Mouse (Mus musculus): Measurements from ENCODE around the gene Cd180. TPM values are rescaled to one million over a fixed set of nuclear protein-coding genes. Genes with fewer than 3 reads are reported as not detected.
"Not testable (repeated sequence)": the region's sequence is repeated elsewhere in the genome, so short reads cannot be mapped to it uniquely, and the experiment has no call there.

The Cd180 gene
- total RNA-seq, 2 experiments from 2014 or later = 0.13 to 0.40 TPM

DNA sequence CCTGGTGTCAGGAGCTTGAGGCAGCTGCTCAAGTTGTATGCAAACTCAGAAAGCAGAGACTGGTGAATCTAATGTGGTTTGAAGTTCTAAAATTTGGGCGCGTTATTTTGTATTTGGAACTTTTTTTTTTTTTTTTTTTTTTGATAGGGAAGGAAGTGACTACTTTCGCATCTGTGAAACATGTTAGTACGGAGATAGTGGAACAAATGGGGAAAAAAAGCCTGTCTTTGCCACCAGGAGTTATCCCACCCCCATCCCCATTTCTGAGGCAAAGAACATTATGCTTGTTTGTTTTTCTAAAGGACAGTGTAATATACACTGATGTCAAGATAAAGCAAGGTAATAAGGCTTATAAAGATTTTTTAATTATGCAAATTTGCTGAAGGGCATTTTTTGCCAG is 15.8 kb upstream of the Cd180 start:
- DNase-seq = not testable (repeated sequence)

DNA sequence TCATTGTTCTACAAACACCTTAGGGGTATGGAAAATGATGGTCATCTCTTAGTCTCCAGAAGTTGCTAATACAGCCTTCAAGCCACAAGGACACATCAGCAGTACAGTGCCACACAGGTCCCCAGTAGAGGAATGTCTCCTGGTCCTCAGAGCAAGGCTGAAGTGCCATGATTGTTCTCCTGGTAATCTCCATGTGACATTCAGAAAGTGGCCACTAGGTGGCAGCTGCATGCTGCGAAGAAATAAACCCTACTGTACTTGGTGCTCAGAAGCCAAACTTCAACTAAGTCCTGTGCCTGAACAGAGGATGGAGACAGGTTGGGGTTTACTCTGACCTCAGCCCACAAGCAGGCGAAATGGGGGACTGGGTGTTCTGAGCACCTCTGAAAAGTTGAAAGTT is 14.9 kb upstream of the Cd180 start:
- DNase-seq = peak; percentile 28

DNA sequence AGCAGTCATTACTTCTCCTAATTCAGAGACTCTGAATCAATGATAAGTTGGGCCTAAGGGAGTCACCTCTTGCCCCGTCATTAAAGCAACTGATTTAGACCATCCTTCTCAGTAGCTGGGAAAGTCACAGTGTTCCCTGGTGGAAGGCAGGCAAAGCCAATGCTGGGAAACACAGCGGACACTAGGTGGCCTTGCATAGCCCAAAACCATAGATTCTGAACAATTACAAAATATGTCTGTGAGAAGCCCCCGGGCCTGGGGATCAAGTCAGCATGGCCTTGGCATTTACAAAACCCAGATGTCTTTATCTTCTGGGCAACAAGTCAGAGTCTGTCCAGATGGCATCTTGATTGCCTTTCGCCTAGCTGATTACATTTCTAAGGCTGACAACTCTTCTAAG is 8.5 kb upstream of the Cd180 start:
- DNase-seq = no peak

DNA sequence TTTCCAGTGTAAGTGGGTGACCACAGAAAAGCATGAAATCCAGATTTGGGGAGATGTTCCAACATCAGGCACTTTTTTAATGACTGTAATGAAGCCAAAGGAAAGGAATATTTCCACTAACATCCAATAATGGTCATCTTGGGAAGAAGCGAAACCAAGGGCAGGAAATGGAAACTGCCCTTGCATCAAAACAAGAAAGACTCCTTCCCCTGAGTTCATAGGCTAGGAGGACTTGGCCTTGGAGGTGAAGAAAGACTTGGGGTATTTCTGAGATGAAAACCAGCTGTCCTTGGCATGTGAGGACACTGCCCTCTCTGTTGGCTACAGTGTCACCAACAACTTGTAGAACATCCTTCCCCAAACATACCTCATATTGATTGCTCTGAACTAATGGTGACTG is 5.2 kb upstream of the Cd180 start:
- no peak for DNase-seq

DNA sequence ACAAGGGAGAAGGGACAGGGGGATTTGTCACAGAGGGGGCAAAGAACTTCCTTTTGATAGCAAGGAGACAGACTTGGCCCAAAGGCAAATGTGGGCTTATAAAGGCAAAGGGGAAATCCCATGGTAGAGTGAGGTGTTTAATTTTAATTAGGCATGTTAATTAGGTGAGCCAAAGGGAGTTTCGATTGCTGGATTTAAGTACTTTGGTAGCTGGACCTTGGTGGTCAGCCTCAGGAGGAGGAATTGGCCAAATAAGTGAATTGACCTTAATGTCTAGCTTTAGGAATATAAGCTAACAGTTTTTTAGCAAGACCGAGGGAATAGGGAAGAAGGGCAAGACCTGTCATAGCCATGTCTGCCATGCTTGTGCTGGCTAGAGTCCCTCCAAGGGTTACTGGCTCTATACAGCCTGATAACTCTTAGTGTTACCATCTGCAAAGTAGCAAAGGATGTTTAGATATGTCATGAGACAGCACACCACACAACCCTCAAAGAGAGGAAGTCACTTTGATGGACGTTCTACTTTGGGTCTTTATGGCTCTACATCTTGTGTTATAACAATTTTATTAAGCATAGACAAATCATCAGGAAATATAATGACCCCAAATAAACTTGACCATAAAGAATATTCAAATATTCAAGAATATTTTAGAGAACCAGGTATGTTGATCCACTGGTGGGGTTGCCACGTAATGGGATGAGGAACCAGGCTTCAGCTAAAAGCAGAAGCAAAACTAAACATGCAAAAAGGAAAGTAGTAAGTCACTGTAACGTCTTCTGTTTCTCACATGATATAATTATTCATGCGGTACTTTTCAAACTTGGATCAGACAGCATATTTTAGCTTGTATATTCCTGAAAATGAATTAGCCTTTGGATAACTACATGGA is 3.9 kb upstream of the Cd180 start:
- no peak for DNase-seq

DNA sequence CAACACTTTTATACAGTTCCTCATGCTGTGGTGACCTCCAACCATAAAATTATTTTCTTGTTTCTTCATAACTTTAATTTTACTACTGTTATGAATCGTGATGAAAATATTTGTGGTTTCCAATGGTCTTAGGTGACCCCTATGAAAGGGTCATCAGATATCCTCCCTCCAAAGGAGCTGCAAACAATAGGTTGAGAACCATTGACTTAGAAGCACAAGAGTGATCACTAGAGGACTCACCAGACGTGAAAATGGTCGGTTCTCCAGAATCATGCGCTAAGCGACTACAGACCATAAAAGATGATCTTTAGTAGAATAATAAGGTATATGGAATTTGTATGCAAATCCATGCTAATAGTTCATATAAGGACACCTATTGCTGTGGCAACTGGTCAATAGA is 3.2 kb upstream of the Cd180 start:
- no peak for DNase-seq

DNA sequence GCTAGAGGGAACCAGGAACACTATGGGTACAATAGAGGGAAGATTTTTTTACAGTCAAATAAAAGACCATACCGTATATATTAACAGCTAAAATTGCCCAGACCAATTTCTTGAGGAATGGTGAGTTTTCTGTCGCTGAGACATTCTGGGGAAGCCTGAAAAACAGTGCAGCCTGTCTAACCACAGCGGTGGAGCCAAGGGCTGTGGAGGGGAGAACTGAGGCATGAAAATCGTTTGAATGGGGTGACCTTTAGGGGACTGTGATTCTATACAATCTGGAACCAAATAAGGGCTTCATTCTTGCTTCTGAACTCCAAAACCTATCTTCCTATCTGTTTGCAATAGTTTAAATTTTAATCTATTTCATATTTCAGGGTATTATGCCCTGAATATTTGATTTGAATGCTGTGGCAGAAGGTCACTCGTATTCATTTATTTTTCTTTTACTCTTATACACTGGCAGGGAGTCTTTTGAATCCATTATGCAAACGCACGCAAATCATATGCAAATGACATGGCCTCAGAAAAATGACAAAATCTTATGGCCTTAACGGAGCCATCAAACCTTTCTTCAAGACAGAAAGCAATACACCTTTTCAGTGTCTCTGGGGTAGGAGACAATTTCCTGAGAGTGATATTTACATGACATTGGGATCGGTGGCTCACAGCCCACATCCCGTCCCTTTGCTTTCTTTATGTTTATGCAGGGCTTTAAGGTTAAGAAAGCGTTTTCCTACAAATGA is 1.8 kb upstream of the Cd180 start:
- DNase-seq = no peak

DNA sequence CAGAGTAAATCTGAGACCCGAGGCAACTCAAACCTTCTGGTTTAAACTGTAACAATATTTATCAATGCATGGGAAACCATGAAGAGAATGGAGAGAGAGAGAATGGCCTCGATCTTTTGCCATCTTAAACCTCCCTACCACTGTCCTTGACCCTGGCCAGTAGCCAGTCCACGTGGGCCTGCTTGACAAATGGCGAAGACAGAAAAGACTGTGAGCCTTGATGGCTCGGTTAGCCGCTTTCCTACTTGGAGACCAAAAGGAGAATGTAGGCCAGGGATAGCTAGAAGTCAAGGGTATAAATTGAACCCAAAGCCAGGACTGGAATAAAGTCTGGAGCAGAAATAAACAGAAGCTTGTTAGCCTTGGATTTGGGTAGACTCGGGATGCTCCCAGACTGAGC is 796 bp downstream of the Cd180 start:
- no peak for DNase-seq

DNA sequence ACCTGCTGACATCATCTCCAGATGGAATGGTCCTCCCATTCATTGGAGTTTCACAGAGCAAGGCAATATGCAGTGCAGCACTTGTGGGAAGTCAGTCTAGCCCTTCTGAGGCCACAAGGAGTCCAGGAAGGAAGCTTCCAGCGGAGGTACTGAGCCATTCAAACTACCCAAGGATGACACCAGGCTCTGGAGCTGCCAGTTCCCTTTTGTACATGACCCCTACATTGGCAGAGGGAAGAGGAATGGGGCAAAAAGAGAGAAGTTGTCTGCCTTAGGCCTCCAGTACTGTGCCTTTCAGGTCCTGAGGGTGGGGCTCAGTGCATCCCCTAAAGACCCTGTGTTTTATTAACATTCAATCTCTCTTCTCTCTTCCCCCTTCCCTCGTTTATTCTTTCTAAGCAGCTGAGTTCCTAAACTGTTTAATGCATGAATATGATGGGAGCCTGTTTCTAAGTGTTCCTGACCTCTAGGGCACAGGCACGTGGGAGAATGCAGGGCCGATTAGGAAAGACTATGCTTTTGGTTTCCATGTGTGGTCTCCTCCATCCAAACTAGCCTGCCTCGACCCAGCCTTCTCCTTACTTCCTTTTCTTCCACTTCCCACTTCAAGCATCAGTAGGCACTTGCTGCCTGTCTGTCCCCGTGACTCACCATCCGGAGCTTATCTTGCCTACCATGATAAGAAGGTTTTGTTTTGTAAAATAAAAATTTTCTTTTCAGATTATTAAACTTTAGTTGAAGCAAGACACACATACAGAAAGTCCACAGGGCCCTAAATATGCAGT is 2.0 kb downstream of the Cd180 start:
- no peak for DNase-seq

DNA sequence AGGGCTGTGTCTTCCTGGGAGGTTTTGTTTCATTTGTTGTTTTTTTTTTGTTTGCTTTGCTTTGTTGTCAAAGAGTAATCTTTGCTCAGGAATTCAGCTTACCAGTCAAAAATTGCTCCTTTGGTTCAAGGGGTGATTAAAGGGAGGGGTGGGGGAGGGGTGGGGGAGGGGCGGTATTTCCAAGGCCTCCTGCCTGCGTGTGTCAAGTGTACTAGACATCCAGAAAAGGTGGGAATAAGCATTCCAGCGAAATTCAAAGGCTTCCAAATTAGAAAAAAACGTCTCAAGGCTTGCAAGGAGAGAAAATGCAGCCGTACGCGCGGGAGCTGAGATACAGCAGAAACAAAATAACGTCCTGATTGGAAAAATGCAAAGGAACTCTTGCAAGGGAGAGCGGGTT is 5.0 kb downstream of the Cd180 start:
- no peak for DNase-seq

DNA sequence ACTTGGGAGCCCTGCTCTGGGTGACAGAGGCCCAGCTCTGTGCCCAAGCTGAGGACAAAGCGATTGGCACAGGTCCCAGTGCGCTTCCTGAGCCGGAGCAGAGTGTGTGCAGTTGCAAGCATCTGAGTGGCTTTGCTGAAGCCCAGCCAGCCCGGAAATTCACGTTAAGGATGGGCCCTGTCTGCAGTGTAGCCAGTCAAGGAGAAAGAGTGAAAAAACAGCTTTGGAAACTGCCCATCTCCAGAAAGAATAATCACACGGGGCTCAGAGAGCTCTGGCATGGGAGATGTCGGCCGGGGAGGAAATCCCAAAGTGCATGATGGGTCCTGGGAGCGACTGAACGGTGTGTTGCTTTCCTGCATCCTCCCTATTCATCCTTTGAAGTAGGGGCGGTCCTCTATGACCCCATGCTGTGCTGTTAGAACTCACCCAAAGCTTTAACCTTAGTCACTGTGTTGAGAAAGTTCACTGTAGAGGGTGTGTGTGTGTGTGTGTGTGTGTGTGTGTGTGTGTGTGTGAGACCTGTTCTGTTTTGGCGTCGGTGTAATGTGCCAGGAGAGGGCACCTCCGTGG is 5.5 kb downstream of the Cd180 start:
- peak; percentile 21 for DNase-seq

DNA sequence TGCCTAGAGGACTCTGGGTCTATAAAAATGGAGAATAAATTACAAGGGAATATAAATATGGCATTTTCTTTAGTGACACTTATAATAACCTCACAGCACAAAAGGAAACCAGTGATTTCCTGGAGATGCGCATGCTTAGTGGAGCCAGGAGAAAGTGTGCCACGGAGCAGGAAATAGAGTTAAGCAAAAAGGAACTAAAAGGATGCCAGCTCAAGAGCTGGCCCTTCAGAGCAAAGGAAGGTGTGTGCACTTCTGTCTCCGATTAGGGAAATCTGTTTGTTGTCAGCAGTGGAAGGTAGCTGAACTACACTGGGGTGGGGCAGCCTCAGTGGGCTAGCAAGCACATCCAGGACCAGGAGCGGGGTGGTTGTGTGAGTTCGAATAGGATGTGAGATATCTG is 6.8 kb downstream of the Cd180 start:
- DNase-seq = no peak

DNA sequence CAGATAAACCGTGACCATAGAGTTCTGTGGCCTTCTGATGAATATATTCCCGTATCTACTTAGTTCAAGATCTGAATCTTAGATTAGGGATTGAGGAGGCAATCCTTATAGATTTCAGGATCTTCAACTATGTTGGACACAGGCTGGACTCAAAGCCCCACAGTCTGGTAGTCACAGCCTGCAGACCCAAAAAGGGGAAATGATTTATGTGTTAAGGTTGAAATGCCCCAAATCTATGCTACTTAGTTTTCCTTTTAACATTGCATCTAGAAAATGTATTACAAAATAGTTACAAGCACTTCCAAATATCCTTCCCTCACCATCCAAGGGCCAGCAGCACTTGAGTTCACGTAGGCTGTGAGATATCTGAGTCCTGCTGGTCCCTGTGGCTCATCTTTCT is 7.4 kb downstream of the Cd180 start:
- no peak for DNase-seq

DNA sequence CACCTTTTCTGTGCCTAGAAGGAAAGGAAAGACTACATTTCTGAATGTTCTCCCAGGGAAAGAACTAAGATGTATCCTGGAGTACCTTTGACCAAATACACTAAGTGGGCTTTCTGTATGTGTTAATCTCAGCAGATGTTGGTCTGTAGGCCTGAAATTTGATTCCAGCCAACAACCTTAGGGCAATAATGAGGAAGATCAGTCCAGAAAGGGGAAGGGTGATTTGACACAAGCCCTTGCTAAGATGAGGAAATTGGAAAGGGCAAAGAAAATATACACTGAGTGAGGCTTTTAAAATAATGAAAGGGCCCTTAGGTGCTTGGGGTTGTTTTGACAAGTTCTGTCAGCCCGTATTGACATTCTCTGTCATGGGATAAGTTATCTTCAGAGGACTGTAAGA is 23.6 kb downstream of the Cd180 start:
- DNase-seq = no peak

DNA sequence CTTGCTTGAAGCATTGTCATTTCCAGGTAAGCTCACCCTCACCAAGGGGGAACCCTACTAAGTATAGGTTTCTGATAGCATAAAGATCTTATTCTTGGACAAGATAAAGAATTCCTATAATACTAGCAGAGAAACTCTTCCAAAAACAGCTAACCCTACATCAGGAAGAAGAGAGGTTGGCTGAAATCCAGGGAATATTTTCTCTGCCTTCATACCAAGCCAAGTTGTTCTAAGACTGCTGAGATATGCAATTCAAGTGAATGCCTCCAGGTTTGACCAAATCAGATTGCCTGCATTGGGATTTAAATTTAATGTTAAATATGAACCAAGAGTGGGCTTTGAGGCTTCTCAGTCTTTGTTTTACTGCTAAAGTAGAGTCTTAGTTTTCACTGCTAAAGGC is 32.1 kb downstream of the Cd180 start:
- no peak for DNase-seq

DNA sequence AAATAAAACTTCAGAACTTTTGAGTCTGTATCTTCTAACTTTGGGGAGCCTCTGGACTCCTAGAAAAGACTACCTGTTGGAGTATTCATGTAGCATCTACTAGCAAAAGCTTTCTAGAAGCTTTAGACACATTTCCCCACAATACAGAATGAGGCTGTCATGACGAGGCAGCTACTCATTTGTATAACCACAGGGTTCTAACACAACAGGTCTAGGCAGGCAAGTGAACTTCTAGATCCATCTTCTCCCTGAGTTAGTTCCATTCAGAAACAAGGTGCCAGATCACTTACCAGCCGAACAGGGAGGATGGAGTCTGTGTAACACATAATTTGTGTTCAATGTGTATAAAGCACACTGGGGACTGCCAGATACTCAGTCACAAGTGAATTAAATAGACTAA is 32.5 kb downstream of the Cd180 start:
- no peak for DNase-seq

DNA sequence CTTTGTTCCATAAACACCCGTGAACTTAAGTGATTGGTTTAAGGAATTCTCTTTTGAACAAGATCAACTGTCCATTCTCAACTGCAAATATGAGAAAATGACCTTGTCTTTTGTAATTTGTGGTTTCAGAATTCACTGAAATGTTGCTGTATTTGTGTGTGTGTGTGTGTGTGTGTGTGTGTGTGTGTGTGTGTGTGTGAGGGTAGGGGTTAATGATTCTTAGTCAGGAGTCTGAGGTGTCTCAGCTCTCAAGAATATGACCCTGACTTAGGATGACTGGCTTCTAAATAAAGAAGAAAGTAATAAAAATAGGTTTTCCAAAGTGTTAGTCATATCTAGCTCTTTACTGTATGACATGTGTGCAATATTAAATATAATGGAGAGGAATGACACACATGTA is 33.5 kb downstream of the Cd180 start:
- no peak for DNase-seq

DNA sequence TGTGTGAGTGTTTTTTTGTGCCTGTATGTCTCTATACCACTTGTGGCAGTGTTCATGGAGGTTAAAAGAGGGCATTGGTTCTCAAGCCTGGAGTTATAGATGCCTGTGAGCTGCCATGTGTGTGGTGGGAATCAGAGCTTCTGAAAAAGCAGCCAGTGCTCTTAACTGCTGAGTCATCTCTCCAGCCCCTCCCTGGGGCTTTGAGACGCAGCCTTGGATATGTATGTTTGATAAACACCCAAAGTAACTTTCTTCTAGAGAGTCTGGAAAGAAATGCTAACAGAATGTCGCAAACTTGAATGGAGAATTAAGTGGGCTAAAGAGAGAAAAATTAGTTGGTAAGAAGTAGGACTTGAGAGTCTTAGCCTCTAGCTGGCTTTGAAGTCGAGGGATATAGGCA is 34.7 kb downstream of the Cd180 start:
- no peak for DNase-seq

DNA sequence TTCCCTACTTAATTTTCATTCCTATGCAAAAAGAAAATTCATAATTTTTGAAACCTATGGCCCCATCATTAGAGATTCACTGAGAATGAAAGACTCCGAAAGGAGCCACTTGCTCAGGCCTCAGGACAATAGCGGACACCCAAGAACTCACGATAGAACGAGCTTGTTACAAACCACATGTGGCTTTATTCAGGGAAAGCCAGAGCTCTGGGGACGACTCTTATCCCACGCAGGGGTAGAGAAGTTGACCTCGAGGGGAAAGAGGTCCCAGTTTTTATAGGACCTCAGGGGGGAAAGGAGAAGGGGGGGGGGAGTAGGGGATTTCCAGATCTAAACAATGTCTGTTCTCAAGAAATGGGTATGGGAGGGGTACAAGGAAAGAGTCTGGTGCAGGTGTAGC is 35.6 kb downstream of the Cd180 start:
- DNase-seq = not testable (repeated sequence)

DNA sequence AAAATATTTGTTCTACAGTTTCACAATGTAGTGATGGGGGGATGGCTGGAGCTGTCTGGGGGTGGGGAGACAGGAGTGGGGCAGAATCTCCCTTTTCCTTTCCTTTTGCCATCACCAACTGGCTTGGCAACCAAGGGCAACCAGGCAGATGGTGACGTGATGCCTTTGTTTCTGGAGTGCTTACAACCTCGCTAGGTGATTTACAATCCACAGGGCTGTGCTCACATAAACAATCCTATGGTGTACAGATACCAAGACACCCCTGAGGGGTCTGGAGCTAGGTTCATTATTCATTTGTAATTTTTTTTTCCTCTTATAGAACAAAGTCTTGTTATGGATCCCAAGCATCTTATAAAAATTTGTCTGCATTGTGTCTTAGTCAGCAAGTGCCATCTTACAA is 39.7 kb downstream of the Cd180 start:
- no peak for DNase-seq

DNA sequence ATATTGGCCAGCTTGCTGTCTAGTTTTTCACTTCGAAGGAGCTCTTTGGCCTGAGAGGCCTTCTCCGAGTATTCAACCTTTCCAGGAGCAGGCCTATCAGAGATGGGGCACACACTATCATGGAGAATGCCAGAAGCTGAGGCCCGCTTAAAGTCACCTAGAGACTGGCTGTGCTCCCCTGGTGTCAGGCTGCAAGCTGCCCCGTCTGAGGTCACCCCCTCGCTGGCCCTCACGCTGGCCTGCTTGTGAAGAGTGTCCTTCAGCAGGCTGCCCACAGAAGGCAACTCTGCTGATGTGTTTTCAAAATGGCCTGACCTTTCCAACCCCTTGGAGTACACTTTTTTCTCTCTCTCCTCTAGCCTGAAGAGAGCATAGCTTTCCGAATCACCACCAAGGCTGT is 44.5 kb downstream of the Cd180 start:
- no peak for DNase-seq

DNA sequence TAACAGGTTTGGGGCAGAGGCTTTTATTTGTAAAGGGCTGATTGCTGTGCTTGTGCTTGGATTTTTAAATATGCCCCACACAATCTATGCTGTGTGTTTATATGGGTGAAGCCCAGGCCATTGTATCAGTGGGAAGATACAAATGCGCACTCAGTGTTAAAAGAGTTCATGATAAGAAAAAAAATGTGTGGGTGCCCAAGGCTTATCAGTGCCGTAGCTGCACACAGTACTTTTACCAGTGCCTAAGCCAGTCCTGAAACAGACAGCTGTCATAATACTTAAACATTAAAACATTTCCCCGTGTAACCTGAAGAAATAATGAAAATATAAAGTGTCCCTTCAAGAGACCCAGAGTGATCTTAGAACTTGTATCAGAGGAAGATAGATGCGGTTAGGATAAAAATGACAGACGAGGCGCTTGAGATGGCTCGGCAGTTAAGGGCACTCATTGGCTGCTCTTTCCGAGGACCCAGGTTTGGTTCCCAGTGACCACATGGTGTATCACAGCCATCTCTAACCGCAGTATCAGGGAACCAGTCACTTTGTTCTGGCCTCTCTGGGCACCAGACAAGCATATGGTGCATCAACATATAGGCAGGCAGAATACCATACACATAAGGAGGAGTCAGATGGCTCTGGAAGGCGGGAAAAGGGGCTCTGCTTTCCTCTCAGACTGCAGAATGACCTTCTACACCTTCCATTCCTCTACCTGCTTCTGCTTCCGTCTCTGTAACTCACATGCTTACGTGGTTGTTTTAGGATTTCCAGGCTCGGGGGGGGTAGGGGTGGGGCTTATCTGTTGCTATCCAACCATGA is 46.6 kb downstream of the Cd180 start:
- DNase-seq = no peak
